Mouse (Mus musculus): ENCODE data around the gene Rnft2.
A peak's percentile ranks its signal among the peaks of the same experiment; 100 is the strongest.

The Rnft2 gene

DNA sequence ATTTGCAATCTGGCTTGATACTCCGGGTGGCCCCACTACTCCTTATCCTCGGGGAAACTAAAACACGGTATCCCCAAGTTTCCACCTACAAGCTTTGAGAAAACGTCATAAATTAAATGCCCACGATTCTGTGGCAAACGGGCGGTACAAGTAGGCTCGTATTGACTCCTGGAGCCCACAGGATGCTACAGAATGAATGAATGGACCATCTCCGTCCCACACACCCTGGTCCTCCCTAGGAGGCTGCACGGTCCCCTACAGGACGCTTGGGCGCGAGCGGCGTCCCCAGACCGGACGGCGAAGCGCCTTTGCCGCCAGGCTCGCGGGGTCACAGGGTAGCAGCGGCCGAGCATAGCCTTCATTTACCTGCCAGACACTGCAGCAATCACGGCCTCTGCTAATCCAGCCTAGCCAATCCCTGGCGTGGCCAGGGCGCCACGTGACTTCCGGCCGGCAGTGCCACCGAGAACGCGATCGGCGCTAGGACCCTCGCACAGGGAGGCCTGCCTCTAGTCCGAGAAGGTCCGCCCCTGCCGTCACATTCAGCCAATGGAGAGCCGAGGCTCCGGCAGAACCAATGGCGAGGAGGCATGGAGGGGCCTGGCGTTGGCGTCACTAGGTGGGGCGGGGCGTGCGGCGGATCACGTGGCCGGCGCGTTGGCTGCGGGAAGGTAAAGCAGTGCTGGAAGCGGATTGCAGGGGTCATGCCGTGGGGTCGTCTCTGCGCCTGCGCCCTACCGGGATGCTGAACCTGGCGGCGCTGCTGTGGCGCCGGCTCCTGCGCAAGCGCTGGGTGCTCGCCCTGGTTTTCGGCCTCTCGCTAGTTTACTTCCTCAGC is at the start of gene Rnft2, which contains the start of gene 2410131K14Rik:
TSS of gene Rnft2 (minus strand) at position 511 of the 838 bp plus-strand sequence.
TSS of gene 2410131K14Rik (plus strand) at position 622 of the 838 bp plus-strand sequence.
- peak; percentile 99 for DNase-seq (ENCODE audit: low spot score)

DNA sequence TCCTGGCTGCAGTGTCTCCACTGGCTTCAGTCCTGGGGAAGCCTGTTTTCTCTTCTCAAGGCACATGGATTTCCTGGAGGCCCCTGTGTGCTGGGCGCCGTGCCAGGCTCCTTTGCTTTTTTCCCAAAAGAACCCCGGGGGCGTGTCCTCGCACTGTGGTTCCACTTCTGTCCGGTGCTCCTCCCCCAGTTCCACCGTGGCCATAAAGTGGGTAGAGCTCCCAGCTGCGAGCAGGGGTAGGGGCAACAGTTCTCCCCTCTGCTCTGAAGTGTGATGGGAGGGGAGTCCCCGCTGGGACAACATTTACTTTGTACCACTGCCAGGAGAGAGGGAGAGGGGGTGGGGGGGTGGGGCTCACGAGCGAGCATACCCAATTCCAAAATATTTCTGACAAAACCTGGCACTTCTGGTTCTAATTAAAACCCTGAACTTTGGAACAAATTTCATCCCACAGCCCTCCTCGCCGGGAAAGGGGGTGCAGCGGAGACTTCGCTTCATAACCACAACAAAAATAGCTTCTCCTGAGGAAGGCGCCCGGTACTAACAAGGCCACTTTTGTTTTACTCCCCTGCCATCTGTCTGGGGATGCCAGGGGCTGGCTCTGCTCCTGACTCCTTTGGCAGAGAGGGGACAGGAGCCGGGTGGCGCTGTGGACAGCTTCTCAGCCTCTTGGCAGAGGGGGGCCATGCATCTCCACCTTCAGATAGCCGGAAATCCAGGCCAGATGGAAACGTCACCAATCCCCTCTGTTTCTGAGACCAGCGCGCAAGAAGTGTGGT is 49.4 kb upstream of the Rnft2 start:
- peak; percentile 89 for DNase-seq (ENCODE audit: low spot score)

DNA sequence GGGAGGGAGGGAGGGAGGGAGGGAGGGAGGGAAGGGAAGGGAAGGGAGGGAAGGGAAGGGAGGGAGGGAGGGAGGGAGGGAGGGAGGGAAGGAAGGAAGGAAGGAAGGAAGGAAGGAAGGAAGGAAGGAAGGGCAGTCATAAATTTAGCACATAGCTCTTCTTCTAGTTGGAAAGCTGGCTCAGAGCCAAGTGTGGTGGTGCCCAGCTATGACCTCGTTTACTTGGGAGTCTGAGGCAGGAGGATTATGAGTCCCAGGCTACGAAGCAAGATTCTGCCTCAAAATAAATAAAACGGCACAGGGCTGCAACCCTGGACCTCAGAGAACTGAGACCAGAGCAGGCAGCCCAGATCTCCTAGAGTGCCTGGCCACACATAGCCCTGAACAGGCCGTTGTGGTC is 47.6 kb upstream of the Rnft2 start:
- DNase-seq (ENCODE audit: low spot score), result no peak

DNA sequence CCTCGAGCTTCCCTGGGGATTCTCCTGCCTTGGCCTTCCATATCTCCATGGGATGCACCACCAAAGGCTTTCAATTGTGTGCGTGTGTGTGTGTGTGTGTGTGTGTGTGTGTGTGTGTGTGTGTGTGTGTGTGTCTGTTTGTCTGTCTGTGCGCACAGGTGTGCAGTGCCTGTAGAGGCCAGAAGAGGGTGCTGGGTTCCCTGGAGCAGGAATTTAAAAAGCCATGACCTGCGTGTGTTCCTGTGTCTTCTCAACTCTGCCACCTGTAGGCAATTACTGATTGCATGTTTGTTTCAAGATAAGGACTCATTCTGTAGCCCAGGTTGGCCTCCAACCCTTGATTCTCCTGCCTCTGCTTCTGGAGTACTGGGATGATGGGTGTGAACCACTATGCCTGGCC is 46.5 kb upstream of the Rnft2 start:
- no peak for DNase-seq (ENCODE audit: low spot score)

DNA sequence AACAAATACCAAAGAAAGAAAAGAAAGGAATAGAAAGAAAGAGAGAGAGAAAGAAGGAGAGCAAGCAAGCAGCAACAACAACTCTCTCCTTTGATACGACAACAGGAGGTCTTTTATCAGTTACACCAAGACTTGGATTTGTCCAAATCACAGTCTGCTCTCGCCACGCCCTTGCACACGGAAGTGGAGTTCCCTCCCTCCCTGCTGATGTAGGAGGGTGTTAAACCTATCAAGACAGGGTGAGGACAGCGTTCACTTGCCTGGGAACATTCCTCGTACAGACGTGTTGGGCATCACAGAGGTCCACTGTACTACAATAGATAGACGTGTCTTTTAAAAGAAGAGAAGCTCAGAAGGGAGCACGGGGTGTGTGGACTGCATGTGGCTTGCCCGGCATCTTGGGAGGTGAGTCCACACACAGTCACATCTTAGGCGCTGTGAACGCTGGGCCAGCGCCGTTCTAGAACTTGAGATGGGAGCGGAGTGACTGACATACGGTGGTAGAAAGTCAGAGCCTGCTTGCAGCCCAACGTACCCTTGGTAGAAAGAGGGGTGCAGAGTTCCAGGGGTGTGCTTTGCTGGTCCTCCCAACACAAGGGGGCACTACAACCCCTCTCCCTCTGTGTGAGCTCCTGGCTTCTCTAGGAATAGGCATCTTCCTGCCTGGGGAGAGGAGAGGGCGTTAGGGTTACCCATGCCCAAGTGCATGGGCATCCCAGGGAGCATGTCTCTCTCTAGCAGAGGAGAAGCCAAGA is 33.0 kb upstream of the Rnft2 start:
- no peak for DNase-seq (ENCODE audit: low spot score)

DNA sequence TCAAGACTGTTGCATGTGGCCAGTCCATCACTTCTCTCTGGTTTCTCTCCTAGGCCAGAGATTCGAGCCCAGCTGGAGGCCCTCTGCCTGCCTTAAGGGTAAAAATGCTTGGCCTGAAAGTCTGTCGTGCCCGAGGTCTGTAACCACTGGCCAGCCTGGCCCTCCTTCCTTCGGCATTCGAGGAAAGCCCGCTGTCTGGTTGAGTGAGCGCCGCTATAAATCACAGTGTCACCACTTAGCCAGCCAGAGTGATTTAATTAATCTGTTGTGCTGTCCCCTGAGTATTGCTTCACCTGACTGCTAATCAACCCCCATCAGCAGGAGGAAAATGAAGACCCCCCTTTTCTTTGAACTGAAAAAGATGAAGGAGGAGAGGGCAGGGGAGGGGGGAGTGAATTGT is 31.8 kb upstream of the Rnft2 start:
- peak; percentile 54 for DNase-seq (ENCODE audit: low spot score)

DNA sequence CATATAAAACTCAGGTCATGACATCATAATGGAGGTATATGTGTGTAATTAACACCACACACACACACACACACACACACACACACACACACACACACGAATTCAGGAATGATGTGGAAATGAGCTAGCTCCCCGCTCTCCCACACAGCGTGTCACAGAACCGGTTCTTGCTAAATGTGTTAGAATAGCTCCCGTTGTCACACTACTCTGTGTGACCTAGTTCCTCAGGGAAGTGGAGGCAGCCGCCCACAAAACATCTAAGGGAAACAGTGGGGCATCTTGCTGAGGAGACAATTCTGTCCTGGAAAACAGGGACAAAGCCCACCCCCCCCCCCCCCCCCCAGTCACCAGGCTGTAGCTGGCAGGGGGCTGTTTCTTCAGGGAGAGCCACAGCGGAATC is 31.4 kb upstream of the Rnft2 start:
- DNase-seq (ENCODE audit: low spot score), result no peak

DNA sequence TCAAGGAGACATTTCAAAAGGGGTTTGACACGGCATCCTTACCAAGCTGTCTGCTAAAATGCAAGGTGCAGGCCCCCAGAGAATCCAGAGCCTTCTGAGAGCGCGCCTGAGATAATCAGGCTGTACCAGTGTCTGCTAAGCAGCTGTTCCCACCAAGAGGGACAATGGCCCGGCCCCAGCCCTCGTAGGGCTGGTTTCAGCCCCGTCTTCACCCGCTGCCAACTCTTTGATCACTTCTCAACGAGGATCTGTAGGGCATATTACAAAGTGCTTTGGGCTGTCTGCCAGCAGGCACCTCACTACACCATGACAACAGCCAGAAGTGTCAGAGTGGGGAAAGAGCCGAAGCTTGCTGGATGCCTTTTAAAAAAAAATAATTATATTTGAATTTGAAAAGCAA is 29.6 kb upstream of the Rnft2 start:
- DNase-seq (ENCODE audit: low spot score), result peak; percentile 67

DNA sequence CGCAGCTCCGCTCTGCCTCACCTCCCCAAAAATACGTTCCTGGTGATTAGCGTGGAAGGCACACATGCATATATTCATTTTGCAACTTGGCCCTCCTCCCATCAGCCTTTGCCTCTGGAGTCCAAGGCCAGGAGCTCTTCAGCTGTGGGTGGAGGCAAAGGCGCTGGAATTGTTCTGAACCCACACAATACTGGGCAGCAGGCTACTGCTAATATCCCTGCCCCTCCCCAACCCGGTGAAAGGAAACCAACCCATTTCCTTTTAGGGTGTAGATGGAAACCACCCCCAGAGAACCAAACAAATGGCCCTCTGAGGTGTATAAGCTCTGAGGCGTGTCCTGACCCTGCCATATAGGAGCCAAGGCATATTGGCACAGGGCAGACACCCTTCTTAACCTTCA is 28.5 kb upstream of the Rnft2 start:
- no peak for DNase-seq (ENCODE audit: low spot score)

DNA sequence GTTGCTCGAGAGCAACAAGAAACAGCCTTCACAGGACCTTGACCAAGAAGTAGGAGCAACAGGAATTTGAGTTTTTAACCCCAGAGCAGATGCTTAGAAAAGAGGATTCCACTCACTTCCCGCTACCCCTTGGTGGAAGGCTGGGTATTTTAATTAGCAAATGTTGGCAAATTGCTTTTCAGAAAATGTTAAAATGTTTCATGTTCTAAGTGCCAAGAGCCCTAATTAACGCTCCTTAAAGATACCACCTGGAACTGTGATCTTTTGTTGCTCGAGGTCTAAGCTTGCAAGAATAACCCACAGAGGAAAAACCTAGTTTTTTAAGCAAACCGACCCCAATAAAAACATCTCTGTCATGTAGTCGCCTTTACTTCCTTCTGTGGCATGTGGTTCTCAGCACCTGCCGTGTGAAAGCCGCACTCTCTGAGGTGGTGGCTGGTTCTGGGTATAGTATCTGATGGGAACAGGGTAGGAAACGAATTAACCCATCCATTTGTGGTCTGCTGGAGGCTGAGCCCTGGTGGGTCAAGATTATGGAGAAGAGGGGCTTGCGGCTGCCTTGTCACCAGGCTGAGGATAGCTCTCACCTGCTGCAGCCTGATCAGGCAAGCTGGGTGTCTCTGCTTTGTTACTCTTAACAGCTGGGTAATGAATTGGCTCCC is 26.7 kb upstream of the Rnft2 start:
- DNase-seq (ENCODE audit: low spot score), result no peak

DNA sequence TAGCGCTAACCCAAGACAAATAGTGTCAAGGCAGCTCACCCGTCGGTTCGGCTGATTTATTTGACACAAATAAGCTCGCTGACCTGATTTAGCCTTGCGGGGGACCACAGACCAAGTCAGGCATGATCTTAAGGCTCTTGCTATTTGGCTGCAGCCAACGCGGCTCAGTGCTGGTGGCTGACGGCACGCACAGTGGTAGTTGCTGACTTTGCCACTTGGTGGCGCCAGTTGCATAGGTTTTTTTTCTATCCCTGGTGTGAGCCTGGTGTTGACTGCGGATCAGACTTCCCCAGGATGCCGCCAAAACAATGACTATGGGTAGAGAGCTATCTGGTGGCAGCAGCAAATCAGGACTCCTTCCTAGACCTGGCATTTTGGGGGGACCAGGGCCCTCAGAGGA is 24.1 kb upstream of the Rnft2 start:
- DNase-seq (ENCODE audit: low spot score), result peak; percentile 74

DNA sequence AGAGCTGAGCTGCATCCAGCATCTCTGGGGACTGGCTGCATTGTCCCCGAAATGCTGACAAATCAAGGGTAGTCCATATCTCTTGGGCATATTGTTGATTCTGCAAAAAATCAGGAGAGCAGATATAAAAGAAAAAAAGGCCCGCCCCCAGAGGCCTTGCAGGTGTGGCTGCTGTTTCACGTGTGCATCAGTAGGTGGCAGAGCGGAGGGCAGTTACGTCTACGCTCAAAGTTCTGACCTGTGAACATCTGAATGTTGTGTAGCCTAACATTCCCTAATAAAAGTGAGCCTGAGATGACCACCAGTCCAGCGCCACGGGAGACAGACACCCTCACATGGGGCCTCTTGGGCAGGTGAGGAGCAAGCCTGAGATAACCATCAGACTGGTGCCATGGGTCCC is 21.4 kb upstream of the Rnft2 start:
- no peak for DNase-seq (ENCODE audit: low spot score)

DNA sequence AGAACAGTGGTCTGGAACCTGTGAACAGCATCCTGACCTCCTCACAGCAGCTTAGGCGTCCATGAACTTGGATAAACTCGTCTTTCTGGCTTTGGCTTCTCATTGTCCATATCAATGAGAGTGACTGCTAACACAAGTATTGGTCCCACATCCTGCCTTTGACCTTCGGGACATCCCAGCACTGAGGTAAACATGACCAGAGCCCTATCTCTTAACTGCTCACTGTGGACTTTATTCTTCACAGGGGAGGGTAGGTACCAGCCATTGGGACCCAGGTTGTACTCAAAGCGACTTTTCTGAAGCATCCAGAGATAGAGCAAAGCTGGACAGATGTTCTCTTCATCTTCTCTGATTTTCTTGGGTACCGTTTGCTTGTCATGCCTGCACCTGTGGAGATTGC is 20.4 kb upstream of the Rnft2 start:
- no peak for DNase-seq (ENCODE audit: low spot score)

DNA sequence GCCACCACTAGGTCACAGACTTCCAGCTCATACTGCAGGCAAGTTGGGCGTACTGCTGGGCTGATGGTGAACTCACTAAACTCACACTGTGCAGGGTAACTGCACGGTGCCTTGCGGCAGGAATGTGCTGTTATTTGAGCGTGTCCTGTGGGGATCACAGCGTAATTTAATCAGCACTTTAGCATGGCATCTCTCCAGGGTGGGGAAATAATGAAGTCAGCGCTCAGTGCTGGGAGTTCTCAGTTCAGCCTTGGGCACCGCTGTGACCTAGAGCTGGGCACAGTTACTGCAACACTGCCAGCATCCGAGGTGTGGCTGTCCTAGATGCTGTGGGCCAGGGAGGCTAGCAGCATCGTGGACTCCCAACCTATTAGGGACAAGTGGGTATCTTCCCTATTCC is 19.4 kb upstream of the Rnft2 start:
- DNase-seq (ENCODE audit: low spot score), result peak; percentile 77

DNA sequence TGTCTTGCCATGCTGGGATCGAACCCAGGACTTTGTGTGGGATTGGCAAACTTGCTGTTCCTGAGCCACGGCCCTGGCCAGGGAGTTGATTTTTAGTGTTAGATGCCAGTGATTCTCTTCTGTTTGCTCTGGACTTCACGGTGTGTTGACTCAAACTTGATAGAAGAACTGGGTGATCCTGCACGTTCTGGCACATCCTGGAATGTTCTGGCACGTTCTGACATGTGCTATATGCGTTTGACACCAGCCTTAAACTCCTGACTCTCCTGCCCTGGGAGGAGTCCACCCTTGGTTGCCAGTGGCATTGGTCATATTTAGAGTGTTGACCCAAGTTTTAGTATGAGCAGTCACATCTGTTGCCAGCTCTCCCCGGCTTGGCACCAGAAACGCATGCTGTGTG is 17.5 kb upstream of the Rnft2 start:
- no peak for DNase-seq (ENCODE audit: low spot score)

DNA sequence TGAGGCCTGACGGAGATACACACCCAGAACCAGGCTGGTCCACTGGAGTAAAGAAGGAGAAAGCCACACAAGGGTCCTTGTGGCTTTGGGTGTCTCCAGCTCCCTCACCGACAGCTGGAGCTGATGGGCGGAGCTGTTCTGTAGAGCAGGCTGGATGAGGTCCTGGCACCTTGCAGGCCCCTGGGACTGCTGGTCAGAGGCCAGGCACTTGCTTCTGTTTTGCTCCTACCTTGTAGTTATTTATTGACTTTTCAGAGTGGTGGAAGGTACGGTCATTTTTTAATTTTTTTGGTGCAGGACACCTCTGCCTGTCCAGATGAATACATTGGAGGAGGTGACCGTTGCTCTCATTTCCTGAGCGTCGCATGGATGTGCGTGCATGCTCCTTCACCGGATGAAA is 16.3 kb upstream of the Rnft2 start:
- DNase-seq (ENCODE audit: low spot score), result no peak

DNA sequence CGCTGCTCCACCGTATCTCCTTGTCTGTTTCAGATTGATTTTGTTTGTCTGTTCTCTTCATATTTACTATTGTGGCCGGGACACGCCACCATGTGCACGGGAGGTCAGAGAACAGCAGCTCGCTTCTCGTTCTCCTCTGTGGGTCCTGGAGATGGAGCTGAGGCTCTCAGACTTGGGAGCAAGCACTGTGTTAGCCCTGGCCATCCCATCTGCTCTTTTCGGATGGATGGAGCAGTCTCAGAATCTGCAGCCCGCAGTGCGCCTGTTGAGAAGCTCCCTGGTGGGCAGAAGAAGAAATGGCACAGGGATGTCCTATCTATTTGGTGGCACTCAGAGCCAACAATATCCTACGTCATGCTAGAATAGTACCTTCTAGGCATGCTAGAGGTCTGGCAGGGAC is 15.7 kb upstream of the Rnft2 start:
- no peak for DNase-seq (ENCODE audit: low spot score)

DNA sequence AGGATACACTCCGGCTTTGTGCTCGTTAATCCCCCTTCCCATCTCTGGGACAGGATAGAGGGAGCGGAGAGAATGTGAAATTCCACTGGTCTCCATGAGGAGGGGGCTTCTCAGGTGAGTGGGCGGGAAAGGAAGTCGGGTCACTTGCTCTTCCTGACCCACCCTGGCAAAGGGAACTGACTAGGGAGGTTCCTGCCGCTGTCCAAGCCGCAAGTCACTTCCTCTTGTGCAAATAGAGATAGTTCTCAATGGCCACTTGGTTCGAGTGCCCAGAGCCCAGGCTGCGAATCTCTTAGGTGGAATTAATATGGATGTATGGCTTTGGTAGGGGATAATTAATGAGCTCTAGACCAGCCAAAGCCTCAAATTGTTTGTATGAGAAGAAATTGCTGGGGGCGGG is 15.1 kb upstream of the Rnft2 start:
- no peak for DNase-seq (ENCODE audit: low spot score)

DNA sequence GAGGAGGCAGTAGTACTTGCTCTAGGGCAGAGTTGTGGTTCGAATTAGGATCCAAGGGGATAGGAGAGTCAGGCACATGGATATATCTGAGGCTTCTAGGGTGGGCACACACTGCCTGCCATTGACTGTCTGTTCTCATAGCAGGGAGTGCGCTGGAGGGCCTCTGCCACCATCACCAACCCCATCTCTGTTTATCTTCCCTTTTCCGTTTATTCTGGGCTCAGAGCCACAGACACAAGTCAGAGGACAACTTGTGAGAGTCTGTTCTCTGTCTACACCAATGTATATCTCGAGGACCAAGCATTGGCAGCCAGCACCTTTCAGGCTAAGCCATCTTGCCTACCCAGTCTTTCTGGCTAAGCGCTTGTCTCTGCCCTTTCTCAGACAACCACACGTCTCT is 14.7 kb upstream of the Rnft2 start:
- DNase-seq (ENCODE audit: low spot score), result no peak

DNA sequence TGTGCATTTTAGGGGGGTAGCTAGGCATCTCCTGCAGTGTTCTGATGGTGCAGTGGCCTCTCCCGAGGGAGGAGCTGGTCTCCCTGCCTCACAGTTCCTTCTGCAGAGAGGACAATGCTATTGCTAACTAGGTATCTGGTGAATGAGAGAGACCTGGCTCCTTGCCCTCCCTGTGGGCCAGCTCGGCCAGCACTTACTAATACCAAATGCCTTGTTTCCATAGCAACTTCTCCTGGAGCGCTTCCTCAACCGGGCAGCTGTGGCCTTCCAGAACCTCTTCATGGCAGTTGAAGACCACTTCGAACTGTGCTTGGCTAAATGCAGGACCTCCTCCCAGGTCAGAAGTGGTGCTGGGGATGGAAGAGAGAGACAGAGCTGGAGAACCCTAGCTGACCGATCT is 14.2 kb upstream of the Rnft2 start:
- peak; percentile 85 for DNase-seq (ENCODE audit: low spot score)

DNA sequence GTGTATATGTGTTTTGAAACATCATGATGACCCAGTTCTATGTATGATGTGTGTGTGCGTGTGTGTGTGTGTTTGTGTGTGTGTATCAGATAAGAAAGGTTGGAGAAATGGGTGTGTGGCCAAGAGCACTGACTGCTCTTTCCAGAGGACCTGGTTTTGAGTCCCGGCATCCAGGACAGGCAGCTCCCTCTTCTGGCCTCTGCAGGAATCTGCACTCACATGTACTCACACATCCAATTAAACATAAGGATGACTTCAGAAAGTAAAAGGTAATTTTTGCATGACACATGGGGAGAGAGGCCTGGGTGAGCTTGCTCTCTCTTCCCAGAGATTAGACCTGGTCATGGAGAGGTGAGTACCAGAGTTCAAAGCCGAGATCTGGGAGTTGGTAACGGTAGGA is 12.1 kb upstream of the Rnft2 start:
- DNase-seq (ENCODE audit: low spot score), result no peak

DNA sequence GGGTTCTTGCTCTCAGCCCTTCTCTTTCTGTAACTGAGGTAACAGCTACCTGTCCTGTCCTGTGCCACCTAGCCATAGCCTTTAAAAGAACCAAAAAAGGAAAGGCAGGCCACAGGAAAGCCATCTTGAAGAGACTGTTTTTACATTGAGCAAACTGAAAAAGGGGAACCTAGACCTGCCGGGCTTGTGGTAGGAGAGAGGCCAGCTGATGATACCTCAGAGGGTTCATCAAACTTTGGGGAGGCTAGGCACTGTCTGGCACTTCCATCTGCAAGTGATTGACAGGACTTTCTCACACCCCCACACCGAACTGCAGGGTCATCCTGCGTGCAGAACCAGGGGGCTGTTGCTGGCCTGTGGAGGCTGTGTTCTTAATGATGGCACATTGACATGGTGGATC is 8.6 kb upstream of the Rnft2 start:
- DNase-seq (ENCODE audit: low spot score), result no peak
